Mouse (Mus musculus): ENCODE measurements around the gene Atp6v1fnb.

Gene Atp6v1fnb

GRCm38 (mm10) chr6:29467583-29468354 lies 3.5 kb upstream of the Atp6v1fnb start, which contains the start of gene Atp6v1f:
Atp6v1f (plus strand) TSS chr6:29467718.
- DNase-seq = peak; percentile 92 to 94

- DNase-seq = no peak
Measured at GRCm38 (mm10) chr6:29468851-29469250, 2.4 kb upstream of the Atp6v1fnb start.

GRCm38 (mm10) chr6:29473941-29474691 lies 2.9 kb downstream of the Atp6v1fnb start:
- DNase-seq = peak; percentile 82 to 87

DNA sequence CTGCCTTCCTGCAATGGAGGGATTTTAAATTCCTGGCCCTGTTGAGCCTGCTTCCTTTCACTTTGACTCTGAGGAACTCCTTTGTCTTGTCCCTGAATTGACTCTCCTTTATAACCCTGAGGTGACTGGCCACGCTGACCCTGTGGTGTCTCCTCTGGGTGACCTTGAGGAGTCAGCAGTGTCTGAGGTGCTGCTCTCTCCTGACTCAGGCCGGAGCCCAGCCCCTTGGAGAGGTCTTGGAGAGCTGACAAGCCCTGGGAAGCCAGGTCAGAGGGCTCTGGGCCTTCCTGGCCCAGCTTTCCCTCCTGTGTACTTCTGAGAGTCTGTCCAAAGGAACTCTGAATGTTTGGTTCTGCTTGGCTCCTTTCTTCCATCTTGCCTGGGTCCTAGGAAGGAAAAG lies 3.5 kb downstream of the Atp6v1fnb start:
- no peak for DNase-seq

GRCm38 (mm10) chr6:29482691-29483090 lies 11.5 kb downstream of the Atp6v1fnb start:
- no peak for DNase-seq

- peak; percentile 58 to 81 for DNase-seq
Measured at GRCm38 (mm10) chr6:29484716-29485559, 13.7 kb downstream of the Atp6v1fnb start.

- DNase-seq = no peak
Measured at GRCm38 (mm10) chr6:29485951-29486350, 14.7 kb downstream of the Atp6v1fnb start.

DNA sequence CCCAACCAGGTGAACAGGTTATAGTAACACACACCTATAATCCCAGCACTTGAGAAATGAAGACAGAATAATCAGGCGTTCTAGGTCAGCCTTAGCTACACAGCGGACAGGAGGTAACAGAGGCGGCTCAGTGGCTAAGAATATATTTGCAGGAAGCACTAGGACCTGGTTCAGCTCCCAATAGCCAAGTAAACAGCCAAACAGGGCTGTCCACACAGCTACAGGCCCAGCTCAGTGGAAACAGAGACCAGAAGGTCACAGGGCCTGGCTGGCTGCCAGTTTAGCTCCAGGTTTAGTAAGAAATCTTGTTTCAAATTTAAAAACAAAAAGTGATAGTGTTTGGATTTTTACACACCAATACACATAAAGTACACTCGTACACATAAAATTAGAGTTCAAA lies 22.9 kb downstream of the Atp6v1fnb start:
- peak in 1 of 2 experiments; percentile 47 for DNase-seq

DNA sequence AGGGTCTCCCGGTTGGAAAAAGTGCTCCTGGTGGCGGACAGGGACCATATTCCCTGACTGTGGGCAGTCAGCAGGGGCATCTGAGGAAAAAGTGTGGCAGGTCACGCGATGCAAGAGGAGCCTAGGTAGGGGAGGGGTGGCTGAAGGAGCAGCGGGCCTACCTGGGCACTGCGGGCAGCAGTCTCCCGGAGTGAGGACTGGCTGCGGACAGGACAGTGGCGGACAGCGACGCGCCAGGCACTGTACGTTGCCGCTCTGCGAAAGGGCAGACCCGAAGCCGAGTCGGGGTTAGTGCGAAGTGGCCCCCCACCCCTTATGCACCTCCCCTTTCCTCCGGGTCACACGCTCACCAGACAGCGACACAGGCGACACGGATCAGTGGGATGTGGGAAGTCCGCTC lies 25.0 kb downstream of the Atp6v1fnb start:
- no peak for DNase-seq

- DNase-seq = no peak
Measured at GRCm38 (mm10) chr6:29497791-29498190, 26.6 kb downstream of the Atp6v1fnb start.

DNA sequence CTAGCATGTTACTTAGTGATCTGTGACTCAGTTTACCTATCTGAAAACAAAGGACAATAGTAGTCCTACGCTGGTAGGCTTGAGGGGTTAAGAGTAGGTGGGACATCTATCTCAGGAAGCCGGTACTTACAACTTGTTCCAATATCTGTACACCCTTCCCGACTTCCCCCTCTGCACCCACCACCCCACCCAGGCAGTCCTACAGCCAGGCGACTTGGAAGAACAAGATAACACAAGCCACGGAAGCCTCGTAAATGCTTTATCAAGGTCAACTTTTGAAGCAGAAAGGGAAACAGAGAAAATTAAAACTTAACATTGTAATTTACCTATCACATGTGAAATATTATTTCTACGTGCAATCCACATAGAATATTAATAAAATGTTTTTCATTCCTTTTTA lies 28.9 kb downstream of the Atp6v1fnb start:
- DNase-seq = no peak

DNA sequence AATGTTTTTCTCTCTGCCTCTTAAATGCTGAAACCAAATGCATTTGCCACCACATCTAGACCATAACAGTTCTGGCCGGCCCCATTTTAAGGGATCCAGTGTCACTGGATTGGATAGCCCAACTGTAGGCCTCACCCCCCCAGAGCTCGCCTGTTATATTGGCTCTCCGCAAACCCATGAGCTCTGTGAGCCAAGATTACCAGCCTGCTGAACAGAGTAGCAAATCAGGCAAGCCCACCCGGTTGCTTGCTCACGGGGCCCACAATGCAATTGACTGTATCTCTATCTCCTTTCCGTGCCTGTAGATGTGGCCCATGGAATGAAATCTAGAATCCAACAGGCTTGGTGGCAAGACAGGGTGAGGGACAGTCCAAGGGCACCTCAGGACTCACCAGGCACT lies 29.6 kb downstream of the Atp6v1fnb start:
- no peak for DNase-seq

DNA sequence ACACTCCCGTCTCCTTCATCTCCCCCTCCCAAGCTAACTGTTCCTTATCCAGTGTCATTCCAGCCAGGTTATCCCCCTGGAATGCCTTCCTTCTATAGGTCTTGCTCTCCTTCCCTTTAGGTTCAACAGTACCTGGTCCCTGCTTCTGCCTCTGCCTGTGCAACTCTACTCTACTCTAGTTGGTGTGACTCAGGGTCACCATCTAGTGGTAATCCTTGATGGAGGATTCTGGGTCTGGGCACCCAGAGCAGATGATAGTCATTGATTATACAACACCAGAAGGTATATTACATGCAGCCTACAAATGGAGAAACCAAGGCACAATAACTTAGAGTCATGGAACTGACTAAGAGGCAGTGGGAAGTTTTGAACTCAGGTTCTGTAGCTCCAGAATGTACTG lies 30.4 kb downstream of the Atp6v1fnb start:
- no peak for DNase-seq

- DNase-seq = no peak
Measured at GRCm38 (mm10) chr6:29505493-29505892, 34.3 kb downstream of the Atp6v1fnb start.

DNA sequence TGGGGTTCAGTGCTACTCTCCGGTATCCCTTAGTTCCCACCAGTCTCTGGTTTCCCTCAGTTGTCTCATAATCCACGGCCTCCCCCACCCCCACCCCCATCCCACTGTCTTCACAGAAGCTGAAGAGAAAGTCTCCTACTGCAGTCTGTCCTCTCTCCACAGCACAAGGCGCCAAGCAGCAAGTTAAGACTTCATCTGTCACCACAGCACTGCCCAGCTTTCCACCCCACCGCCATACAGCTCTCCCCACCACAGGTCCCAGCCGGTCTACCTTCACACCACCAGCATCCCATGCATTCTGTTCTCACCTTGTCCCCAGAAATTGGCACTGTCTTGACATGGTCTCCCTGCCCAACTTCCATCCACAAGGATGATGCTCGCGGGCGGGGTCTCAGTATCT lies 35.6 kb downstream of the Atp6v1fnb start:
- DNase-seq = no peak

- peak; percentile 22 to 46 for DNase-seq
Measured at GRCm38 (mm10) chr6:29507447-29508309, 36.4 kb downstream of the Atp6v1fnb start, which contains the start of gene Kcp. Kcp (minus strand) TSS chr6:29507952.

DNA sequence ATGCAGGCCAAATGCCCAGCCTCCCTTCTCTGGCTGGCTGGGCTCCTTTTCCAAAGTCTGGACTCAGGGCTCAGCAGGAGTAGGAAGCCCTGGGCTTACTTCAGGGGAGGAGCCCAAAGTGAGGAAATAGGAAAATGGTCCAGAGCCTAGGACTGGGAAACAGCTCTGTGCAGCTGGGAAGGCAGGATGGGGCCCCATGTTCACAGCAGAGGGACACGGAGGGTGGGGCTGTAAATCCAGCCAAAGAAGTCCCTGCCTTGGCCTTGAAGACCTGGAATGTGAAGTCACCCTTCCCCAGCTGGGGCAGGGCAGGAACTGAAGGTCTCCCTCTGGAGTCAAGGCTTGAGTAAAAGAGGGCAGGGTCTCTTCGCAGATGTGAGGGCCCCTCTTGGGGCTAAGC lies 37.8 kb downstream of the Atp6v1fnb start:
- DNase-seq = no peak

DNA sequence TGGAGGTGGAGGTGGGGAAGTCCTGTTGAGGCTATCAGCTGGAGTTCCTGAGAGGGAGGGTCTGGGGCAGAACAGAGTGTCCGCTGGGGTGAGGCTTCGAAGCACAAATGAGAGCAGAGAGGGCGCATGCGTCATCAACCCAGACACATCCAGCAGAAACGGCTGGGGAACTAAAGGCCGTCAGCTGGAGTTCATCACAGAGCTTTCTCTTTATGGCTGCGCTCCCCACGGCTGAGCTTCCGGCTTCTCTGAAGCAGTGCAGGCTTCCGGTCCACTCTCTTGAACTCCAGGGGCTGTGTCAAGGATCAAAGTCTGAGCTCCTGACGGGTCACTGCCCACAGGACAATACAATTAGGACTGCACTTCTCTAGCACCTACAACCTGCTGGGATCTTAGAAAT lies 42.0 kb downstream of the Atp6v1fnb start:
- peak; percentile 47 to 69 for DNase-seq

- peak; percentile 80 to 85 for DNase-seq
Measured at GRCm38 (mm10) chr6:29517139-29517538, 45.9 kb downstream of the Atp6v1fnb start.

- DNase-seq = no peak
Measured at GRCm38 (mm10) chr6:29522626-29523300, 51.5 kb downstream of the Atp6v1fnb start.
